Mouse (Mus musculus): ENCODE data around the gene Gm2a. TPM values are rescaled to one million over a fixed set of nuclear protein-coding genes. Genes with fewer than 3 reads are reported as not detected.

Gm2a gene
- polyA plus RNA-seq (2015; fragmentation: Nextera tagmentation; extraction: Ambion mirVana): 23.2 and 23.3 TPM in 2 replicates

DNA sequence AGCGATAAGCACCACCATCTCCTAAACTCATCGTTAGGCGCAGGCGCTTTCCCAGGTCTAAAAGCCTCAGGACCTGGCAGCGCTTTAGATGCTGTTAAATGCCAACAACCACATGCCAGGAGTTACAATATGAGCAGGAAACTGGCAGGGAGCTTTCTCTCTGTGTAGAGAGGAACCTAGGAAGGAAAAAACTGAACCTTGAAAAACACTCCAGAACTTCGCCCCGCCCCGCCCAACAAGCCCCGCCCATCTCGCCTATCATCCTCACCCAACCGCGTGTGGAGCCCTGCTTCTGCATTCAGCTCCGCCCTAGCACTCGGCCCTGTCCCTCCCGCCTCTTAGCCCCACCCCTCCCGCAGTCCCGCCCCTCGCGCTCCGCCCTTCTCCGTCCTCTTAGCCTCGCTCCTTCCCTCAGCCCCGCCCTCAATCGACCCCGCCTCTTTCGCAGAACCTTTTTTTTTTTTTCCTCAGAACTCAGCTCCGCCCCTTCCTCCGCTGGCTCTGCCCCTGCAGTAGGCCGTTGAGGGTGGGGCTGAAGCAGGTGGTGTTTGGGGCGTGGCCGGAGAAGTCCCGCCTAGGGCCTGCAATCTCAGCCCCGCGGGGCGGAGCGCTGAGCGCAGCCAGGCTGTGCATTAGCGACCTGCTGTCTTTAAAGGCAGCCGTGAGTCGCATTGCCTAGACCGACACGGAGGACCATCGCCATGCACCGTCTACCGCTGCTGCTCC lies at the start of gene Gm2a:
Gm2a (plus strand) TSS at position 653 of the 726 bp plus-strand sequence.
- 3% methylated on average over 44 of the region's 45 CpGs for WGBS
- H3K27ac ChIP-seq: peak within 1 kb of the TSS; percentile 80

DNA sequence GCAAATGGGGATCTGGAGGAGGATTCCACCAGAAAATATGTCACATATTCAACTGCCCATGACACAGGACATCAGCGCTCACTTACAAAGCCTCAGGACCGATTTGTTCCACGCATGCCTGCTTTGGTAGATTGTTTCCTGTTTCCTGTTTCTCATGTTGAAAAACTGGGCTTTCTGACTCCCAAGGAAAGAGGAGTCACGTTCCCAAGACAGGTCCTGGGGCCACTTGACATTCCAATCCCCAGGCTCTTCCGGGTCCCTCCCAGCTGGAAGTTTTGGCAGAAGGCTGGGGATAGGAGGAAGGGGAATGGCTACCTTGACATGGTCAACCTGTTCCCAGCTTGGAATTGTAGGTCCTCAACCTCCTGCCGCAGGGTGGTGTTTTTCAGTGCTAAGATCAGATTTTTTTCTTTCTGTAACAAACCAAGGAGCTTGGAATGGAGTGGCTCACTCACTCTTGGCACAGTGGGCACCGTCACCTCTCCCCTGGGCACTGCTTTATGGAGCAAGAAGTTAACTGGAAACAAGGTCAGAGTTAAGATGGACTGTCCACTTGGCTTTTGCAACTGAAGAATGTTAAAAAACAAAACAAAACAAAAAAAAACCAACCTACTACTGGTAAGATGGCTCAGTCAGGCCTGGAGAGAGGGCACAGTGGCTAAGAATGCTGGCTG lies 46.9 kb upstream of the Gm2a start:
- Histone ChIP-seq H3K27me3 (replicated peaks) (no peaks in the 10 kb centered on the region), H3K4me1 (no peaks in the 10 kb centered on the region), H3K27ac (no peak overlapping the region), H3K36me3 (replicated peaks) (no peaks in the 10 kb centered on the region), H3K9me3 (no peaks in the 10 kb centered on the region), H3K4me3 (no peak overlapping the region), H3K4me2 (no peak overlapping the region), H3K9ac (no peak overlapping the region)
- ATAC-seq (replicated peaks): no peak
- WGBS: 84% methylated on average over 7 of the region's 7 CpGs

More for the DNA sequence above, at the start of gene Gm2a:
- Histone ChIP-seq H3K4me1 (peaks cover 27% of the 10 kb centered on the region), H3K27me3 (replicated peaks) (no peaks in the 10 kb centered on the region), H3K4me3 (peak within 1 kb of the TSS; percentile 54), H3K4me2 (peak within 1 kb of the TSS; percentile 81), H3K9me3 (no peaks in the 10 kb centered on the region), H3K36me3 (replicated peaks) (no peaks in the 10 kb centered on the region), H3K9ac (peak within 1 kb of the TSS; percentile 76)
- ATAC-seq (replicated peaks): peak; percentile 96

DNA sequence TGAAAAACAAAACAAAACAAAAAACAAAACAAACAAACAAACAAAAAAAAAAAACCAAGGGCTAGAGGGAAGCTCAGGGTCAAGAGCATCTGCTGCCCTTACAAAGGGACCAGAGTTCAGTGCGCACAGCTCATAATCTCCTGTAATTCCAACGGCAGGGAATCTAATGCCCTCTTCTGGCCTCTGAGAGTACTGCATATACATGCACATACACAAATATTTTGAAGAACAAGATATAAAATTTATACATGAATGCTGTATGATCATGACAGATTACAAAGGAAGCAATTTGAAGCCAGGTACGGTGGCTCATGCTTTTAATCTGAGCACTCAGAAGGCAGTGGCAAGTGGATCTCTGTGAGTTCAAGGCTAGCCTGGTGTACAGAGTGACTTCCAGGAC lies 40.4 kb upstream of the Gm2a start:
- no peak overlapping the region for H3K9ac ChIP-seq
- 78% methylated on average over 3 of the region's 3 CpGs for WGBS
- no peaks in the 10 kb centered on the region for H3K9me3 ChIP-seq
- no peak overlapping the region for H3K4me2 ChIP-seq
- no peaks in the 10 kb centered on the region for H3K4me1 ChIP-seq
- no peak for ATAC-seq (replicated peaks)
- H3K4me3 ChIP-seq: no peak overlapping the region
- H3K27me3 ChIP-seq (replicated peaks): no peaks in the 10 kb centered on the region
- H3K27ac ChIP-seq: no peak overlapping the region
- H3K36me3 ChIP-seq (replicated peaks): no peaks in the 10 kb centered on the region

DNA sequence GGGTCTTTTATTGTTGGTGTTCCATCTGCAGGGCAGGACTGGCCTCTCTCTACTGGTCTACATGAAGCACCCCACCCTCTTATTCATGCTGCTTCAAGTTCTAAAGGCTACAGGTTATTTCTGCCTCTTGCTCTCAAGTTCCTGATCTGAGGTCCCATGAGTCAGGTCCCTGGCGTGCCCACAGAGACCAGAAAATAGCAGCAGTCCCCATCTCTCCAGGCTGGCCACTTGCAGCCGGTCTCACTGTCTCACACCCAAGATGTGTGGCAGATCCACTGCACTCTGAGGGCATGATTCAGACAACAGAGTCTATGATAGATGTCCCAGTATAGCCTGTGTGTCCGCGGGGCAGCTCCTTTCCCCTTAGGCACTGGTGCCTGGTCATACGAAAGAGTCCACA lies 37.1 kb upstream of the Gm2a start:
- 92% methylated on average over 5 of the region's 5 CpGs for WGBS
- ATAC-seq (replicated peaks): no peak
- H3K4me3 ChIP-seq: no peak overlapping the region

DNA sequence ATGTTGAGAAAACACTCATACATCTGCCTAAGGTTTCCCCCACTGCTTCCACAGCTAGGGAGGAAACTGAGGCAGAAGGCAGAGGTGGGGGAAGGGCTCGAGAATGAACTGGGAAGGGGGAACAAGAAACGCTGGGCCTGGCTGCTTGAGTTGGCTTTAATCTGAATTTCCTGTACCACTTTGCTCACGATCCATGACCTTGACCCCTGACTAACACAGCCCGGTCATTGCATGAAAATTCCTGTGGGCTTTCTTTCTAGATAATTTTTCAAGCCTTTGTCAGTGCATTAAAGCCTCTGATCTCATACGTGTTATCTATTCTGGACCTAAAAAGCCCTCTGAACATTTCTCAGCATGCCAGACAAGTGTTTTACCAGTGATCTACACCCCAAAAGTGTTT lies 35.1 kb upstream of the Gm2a start:
- H3K27me3 ChIP-seq (replicated peaks): no peaks in the 10 kb centered on the region
- ATAC-seq (replicated peaks): no peak
- WGBS: 59% methylated on average over 5 of the region's 5 CpGs
- H3K9me3 ChIP-seq: no peaks in the 10 kb centered on the region
- H3K36me3 ChIP-seq (replicated peaks): no peaks in the 10 kb centered on the region
- no peaks in the 10 kb centered on the region for H3K4me1 ChIP-seq
- no peak overlapping the region for H3K9ac ChIP-seq
- no peak overlapping the region for H3K27ac ChIP-seq
- H3K4me3 ChIP-seq: no peak overlapping the region
- no peak overlapping the region for H3K4me2 ChIP-seq

More for the DNA sequence above, 37.1 kb upstream of the Gm2a start:
- Histone ChIP-seq H3K4me2 (no peak overlapping the region), H3K4me1 (no peaks in the 10 kb centered on the region), H3K27ac (no peak overlapping the region), H3K27me3 (replicated peaks) (no peaks in the 10 kb centered on the region), H3K9me3 (no peaks in the 10 kb centered on the region), H3K36me3 (replicated peaks) (no peaks in the 10 kb centered on the region), H3K9ac (no peak overlapping the region)

DNA sequence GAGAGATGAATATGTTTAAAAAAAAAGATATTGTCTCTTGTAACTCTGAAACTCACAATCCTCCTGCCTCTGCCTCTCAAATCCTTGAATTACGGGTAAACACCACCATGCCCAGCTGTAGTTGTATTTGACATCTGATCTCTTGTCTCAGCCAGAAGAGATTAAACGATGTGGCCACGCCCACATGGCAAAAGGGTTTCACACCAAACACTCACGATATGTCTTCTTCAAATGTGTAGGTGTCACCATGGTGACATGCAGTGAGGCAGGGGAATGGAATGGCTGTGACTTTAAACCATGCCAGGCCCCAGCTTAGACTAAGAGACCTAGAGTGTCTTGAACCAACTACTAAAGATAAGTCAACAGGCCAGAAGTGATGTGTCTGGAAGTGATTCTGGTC lies 31.0 kb upstream of the Gm2a start:
- Histone ChIP-seq H3K4me1 (no peaks in the 10 kb centered on the region), H3K9ac (no peak overlapping the region), H3K27ac (no peak overlapping the region), H3K27me3 (replicated peaks) (no peaks in the 10 kb centered on the region), H3K4me3 (no peak overlapping the region), H3K36me3 (replicated peaks) (no peaks in the 10 kb centered on the region), H3K4me2 (no peak overlapping the region), H3K9me3 (no peaks in the 10 kb centered on the region)
- no peak for ATAC-seq (replicated peaks)
- 53% methylated on average over 4 of the region's 4 CpGs for WGBS

DNA sequence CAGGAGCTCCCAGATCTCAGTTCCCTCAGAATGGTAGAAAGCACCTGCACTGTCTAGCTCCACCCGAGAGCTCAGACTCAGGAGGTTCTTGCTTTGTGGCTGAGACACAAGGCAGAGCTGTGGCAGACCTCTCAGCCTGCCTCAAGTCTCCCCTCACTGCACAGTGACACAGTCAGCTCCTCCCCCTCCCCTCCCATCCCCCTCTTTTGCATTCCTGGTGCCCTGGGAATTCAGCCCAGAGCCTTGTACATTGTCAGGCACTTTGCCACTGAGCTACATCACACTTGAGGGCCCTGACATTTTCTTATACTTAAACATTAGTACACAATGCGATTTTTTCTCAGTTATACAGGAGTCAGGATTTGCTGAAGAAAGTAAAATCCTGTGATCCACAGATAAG lies 28.9 kb upstream of the Gm2a start:
- no peak for ATAC-seq (replicated peaks)
- no peaks in the 10 kb centered on the region for H3K9me3 ChIP-seq
- WGBS: 40% methylated on average over 2 of the region's 2 CpGs

DNA sequence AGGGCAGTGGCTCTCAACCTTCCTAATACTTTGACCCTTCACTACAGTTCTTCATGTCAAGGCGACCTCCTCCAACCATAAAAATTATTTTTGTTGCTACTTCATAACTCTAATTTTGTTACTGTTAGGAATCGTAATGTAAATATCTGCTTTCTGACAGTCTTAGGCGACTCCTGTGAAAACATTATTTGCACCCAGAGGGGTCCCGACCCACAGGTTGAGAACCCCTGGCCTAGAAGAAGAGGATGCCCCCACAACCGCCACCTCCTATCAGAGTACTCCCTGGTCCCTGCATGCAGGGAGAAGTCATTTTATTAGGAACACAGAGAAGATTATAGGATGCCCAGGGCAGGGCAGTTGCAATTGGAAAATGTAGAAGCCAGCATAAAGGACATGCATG lies 26.6 kb upstream of the Gm2a start:
- Histone ChIP-seq H3K9ac (no peak overlapping the region), H3K4me1 (no peaks in the 10 kb centered on the region), H3K27ac (no peak overlapping the region), H3K27me3 (replicated peaks) (no peaks in the 10 kb centered on the region), H3K36me3 (replicated peaks) (no peaks in the 10 kb centered on the region), H3K4me3 (no peak overlapping the region), H3K4me2 (no peak overlapping the region), H3K9me3 (no peaks in the 10 kb centered on the region)
- no peak for ATAC-seq (replicated peaks)
- 93% methylated on average over 5 of the region's 5 CpGs for WGBS

More for the DNA sequence above, 28.9 kb upstream of the Gm2a start:
- H3K4me2 ChIP-seq: no peak overlapping the region
- no peak overlapping the region for H3K27ac ChIP-seq
- no peaks in the 10 kb centered on the region for H3K36me3 ChIP-seq (replicated peaks)
- H3K4me3 ChIP-seq: no peak overlapping the region
- H3K27me3 ChIP-seq (replicated peaks): no peaks in the 10 kb centered on the region
- no peak overlapping the region for H3K9ac ChIP-seq
- no peaks in the 10 kb centered on the region for H3K4me1 ChIP-seq

DNA sequence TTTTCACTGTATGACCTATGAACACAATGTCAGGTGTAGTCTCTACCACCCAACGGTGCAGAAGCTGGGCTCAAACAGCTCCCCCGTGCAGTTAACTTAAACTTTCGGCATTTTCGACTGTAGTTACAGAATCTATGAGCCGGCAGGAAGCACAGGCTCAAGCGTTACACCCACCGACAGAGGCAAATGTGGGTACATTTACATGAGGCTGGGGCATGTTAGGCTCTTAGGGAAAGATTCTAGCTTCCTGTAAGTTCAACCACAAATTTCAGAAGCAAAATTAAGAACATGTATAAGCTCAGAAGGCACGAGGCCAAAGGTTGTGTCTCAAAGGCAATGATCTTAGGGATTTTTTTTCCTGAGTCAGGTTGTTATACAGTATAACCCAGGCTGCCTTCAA lies 25.4 kb upstream of the Gm2a start:
- no peak for ATAC-seq (replicated peaks)
- H3K4me1 ChIP-seq: peaks cover 4% of the 10 kb centered on the region

DNA sequence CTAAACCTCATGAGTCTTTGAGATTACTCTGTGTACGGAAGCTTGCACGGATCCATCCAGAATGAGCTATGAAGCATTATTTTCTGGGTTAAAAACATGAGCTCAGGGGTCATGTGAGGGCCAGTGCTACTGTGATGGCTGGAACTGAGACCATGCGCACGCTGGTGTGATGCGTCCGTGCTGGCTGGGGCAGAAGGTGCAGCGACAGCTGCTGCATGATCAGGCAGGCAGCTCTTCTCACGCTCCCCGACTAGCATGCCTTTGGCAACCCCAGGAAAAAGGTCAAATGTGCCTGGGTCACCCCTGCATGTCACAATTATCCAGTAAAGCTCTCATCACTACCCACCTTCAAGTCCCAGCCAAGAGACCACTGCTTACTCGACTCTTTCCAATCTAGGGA lies 24.7 kb upstream of the Gm2a start:
- H3K4me3 ChIP-seq: no peak overlapping the region
- H3K36me3 ChIP-seq (replicated peaks): no peaks in the 10 kb centered on the region
- H3K9me3 ChIP-seq: no peaks in the 10 kb centered on the region
- ATAC-seq (replicated peaks): no peak
- no peak overlapping the region for H3K4me2 ChIP-seq
- peaks cover 11% of the 10 kb centered on the region for H3K4me1 ChIP-seq
- WGBS: 83% methylated on average over 10 of the region's 10 CpGs
- H3K9ac ChIP-seq: no peak overlapping the region
- no peak overlapping the region for H3K27ac ChIP-seq
- peaks cover 7% of the 10 kb centered on the region for H3K27me3 ChIP-seq (replicated peaks)

More for the DNA sequence above, 25.4 kb upstream of the Gm2a start:
- H3K4me3 ChIP-seq: no peak overlapping the region
- no peaks in the 10 kb centered on the region for H3K36me3 ChIP-seq (replicated peaks)
- peaks cover 7% of the 10 kb centered on the region for H3K27me3 ChIP-seq (replicated peaks)
- no peak overlapping the region for H3K27ac ChIP-seq
- H3K4me2 ChIP-seq: no peak overlapping the region
- H3K9ac ChIP-seq: no peak overlapping the region
- 87% methylated on average over 8 of the region's 8 CpGs for WGBS
- no peaks in the 10 kb centered on the region for H3K9me3 ChIP-seq

DNA sequence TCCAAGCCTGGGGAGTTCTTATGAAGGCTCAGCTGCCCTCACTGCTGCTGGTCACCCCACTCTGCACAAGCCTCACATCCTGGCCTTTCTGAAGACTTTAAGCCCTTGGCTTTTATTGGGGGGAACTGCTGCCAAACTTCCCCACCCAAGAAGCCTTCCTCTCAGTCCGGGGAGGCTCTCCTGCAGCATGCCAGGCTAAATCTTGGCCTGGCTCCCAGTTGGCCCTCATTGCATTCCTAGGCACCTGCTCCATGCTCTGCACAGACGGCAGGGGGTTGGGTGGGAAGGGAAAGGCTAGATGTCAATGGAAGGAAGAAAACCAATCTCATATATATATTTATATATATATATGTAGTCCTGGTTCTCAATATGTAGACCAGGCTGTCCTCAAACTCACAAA lies 22.3 kb upstream of the Gm2a start:
- no peaks in the 10 kb centered on the region for H3K9me3 ChIP-seq
- H3K4me1 ChIP-seq: peaks cover 16% of the 10 kb centered on the region
- no peak overlapping the region for H3K9ac ChIP-seq
- 64% methylated on average over 2 of the region's 2 CpGs for WGBS
- H3K27me3 ChIP-seq (replicated peaks): peaks cover 17% of the 10 kb centered on the region
- no peak overlapping the region for H3K4me3 ChIP-seq
- H3K4me2 ChIP-seq: no peak overlapping the region
- no peak for ATAC-seq (replicated peaks)
- H3K36me3 ChIP-seq (replicated peaks): no peaks in the 10 kb centered on the region
- no peak overlapping the region for H3K27ac ChIP-seq

DNA sequence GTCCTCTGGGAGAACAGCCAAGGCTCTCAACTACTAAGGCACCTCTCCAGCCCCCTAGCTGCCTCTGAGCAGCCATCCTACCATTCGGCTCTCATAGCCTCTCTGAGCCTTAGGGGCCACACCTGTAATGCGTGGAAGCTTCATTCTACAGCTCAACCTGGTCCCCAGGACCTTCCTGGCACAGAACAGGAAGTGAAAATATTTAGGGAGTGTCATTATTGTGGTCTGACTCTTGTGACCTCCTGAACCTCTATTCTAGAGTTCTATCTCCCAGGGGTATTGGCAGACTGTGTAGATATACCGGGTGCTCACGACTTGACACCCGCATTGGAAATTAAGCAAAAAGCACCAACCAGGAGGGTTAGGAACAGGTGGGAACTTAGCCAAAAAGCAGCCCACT lies 21.7 kb upstream of the Gm2a start:
- no peak overlapping the region for H3K9ac ChIP-seq
- ATAC-seq (replicated peaks): no peak
- H3K4me2 ChIP-seq: no peak overlapping the region
- peaks cover 17% of the 10 kb centered on the region for H3K27me3 ChIP-seq (replicated peaks)
- no peaks in the 10 kb centered on the region for H3K9me3 ChIP-seq
- H3K27ac ChIP-seq: no peak overlapping the region
- H3K36me3 ChIP-seq (replicated peaks): no peaks in the 10 kb centered on the region
- no peak overlapping the region for H3K4me3 ChIP-seq
- 95% methylated on average over 5 of the region's 5 CpGs for WGBS
- H3K4me1 ChIP-seq: peaks cover 16% of the 10 kb centered on the region

Data from midbrain, embryonic 15.5 days (tissue).